Mouse (Mus musculus) kidney, postnatal 0 days (tissue): ENCODE results near the gene Garnl3. TPM values are rescaled to one million over a fixed set of nuclear protein-coding genes. Genes with fewer than 3 reads are reported as not detected.

Experiments
- ATAC-seq: fragments of 200-750 bp; cut with Nextera tagmentation; replicated peaks from 2 replicates; pipeline ENCODE4 v1.8.0; 2017; ENCODE audit warnings: low read depth, moderate number of reproducible peaks, moderate TSS enrichment, moderate library complexity; ENCODE audit not compliant: low FRiP score
- DNase-seq: peaks from one replicate; pipeline ENCODE4 v3.0.0-alpha.2; 2016; ENCODE audit warnings: low spot score
- H3K27ac ChIP-seq: fragments of 300-500 bp; sonication (generic); 2 replicates; pipeline ENCODE4 v1.5.1; 2014; ENCODE audit warnings: mild to moderate bottlenecking
- H3K27me3 ChIP-seq: fragments of 300-500 bp; sonication (generic); 2 replicates; pipeline ENCODE4 v1.6.1; 2014; ENCODE audit warnings: low read length, mixed read lengths; ENCODE audit not compliant: insufficient read depth
- H3K36me3 ChIP-seq: fragments of 300-500 bp; sonication (generic); 2 replicates; pipeline ENCODE4 v1.6.1; 2014; ENCODE audit warnings: low read length, mixed read lengths; ENCODE audit not compliant: insufficient read depth
- H3K4me1 ChIP-seq: fragments of 300-500 bp; sonication (generic); replicated peaks from 2 replicates; pipeline ENCODE4 v1.6.1; 2014; ENCODE audit warnings: antibody characterized with exemption, low read length, mixed read lengths; ENCODE audit not compliant: insufficient read depth
- H3K4me2 ChIP-seq: fragments of 300-500 bp; sonication (generic); 2 replicates; pipeline ENCODE4 v1.6.1; 2014; ENCODE audit warnings: mild to moderate bottlenecking, low read length, moderate library complexity, mixed read lengths
- H3K4me3 ChIP-seq: fragments of 300-500 bp; sonication (generic); replicated peaks from 2 replicates; pipeline ENCODE4 v1.5.1; 2014; ENCODE audit warnings: low read depth, low read length
- H3K9ac ChIP-seq: fragments of 300-500 bp; sonication (generic); 2 replicates; pipeline ENCODE4 v1.6.1; 2014; ENCODE audit warnings: low read depth, low read length
- H3K9me3 ChIP-seq: fragments of 300-500 bp; sonication (generic); replicated peaks from 2 replicates; pipeline ENCODE4 v1.6.1; 2016; ENCODE audit warnings: low read length, inconsistent platforms, mixed read lengths
- CTCF ChIP-seq: IDR thresholded peaks from 2 replicates; pipeline ENCODE4 v1.5.1; 2016; ENCODE audit warnings: antibody characterized with exemption, low read depth, mild to moderate bottlenecking, moderate library complexity
- WGBS: fragments of 180-500 bp; shearing (Covaris S2); extraction: QIAGEN DNeasy Blood & Tissue Kit; methylation state at CpG from one replicate; pipeline ENCODE4 v1.1.7; 2014; 5-methylcytosine and 5-hydroxymethylcytosine counted together
- polyA plus RNA-seq: library from polyadenylated mRNA; unstranded; fragments of >200 nt; fragmentation: Nextera tagmentation; extraction: Ambion mirVana; gene quantifications from 2 replicates; pipeline ENCODE4 v1.2.1, GENCODE M21; 2015

The Garnl3 gene
- polyA plus RNA-seq, 1 experiment from 2014 or later, result 6.6 TPM

- Histone ChIP-seq H3K4me3 (no peak overlapping the region), H3K36me3 (no peaks in the 10 kb centered on the region), H3K4me2 (no peak overlapping the region), H3K27me3 (no peaks in the 10 kb centered on the region), H3K9me3 (no peaks in the 10 kb centered on the region), H3K4me1 (no peaks in the 10 kb centered on the region), H3K9ac (no peak overlapping the region), H3K27ac (no peak overlapping the region)
- ATAC-seq, result no peak
- no peak for TF ChIP-seq CTCF
- WGBS, result 59% methylated on average over 6 of the region's 6 CpGs
- no peak for DNase-seq
These were observed 88.7 kb downstream of the Garnl3 start for GRCm38 (mm10) chr2:33042781-33043180.

- WGBS, result 64% methylated on average over 3 of the region's 3 CpGs
- DNase-seq (no peak), ATAC-seq (no peak)
- H3K4me1 ChIP-seq, result no peaks in the 10 kb centered on the region
- no peak overlapping the region for H3K27ac ChIP-seq
- no peaks in the 10 kb centered on the region for H3K36me3 ChIP-seq
- no peaks in the 10 kb centered on the region for H3K27me3 ChIP-seq
- H3K4me2 ChIP-seq, result no peak overlapping the region
- no peaks in the 10 kb centered on the region for H3K9me3 ChIP-seq
- no peak overlapping the region for H3K4me3 ChIP-seq
- TF ChIP-seq CTCF, result no peak
- H3K9ac ChIP-seq, result no peak overlapping the region
These were observed 89.9 kb downstream of the Garnl3 start for GRCm38 (mm10) chr2:33041571-33041970.

GRCm38 (mm10) chr2:33037429-33037828 lies 94.0 kb downstream of the Garnl3 start:
- no peak for TF ChIP-seq CTCF
- H3K4me3 ChIP-seq, result no peak overlapping the region
- H3K36me3 ChIP-seq, result no peaks in the 10 kb centered on the region
- H3K4me1 ChIP-seq, result no peaks in the 10 kb centered on the region
- H3K27me3 ChIP-seq, result no peaks in the 10 kb centered on the region
- H3K9ac ChIP-seq, result no peak overlapping the region
- WGBS, result 58% methylated on average over 1 of the region's 1 CpGs
- H3K9me3 ChIP-seq, result no peaks in the 10 kb centered on the region
- no peak overlapping the region for H3K4me2 ChIP-seq
- H3K27ac ChIP-seq, result no peak overlapping the region
- DNase-seq (no peak), ATAC-seq (no peak)

DNA sequence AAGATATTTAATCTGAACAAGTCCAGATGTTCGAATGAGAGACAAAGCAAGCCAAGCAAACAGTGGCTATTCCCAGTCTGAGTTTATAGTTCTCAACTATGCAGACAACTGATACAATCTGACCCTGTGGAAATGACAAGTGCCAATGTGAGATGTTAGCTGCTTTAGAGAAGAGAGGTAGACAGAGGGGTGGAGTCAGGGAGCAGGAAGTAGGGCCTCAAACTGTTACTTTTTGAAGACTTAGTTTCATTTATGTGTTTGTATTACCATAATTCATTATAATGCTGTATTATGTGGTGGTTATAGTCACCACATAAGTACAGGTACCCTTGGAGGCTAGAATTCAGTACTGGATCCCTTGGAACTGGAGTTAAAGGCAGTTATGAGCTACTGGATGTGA lies 96.2 kb downstream of the Garnl3 start:
- no peaks in the 10 kb centered on the region for H3K4me1 ChIP-seq
- TF ChIP-seq CTCF, result no peak
- ATAC-seq (no peak), DNase-seq (no peak)
- 58% methylated on average over 1 of the region's 1 CpGs for WGBS
- H3K27ac ChIP-seq, result no peak overlapping the region
- H3K4me2 ChIP-seq, result no peak overlapping the region
- no peaks in the 10 kb centered on the region for H3K27me3 ChIP-seq
- H3K36me3 ChIP-seq, result no peaks in the 10 kb centered on the region
- H3K9me3 ChIP-seq, result no peaks in the 10 kb centered on the region
- H3K9ac ChIP-seq, result no peak overlapping the region
- no peak overlapping the region for H3K4me3 ChIP-seq

- DNase-seq (no peak), ATAC-seq (no peak)
- no peak overlapping the region for H3K9ac ChIP-seq
- no peaks in the 10 kb centered on the region for H3K36me3 ChIP-seq
- H3K27ac ChIP-seq, result no peak overlapping the region
- no peaks in the 10 kb centered on the region for H3K4me1 ChIP-seq
- WGBS, result 97% methylated on average over 7 of the region's 7 CpGs
- no peak for TF ChIP-seq CTCF
- H3K4me3 ChIP-seq, result no peak overlapping the region
- no peaks in the 10 kb centered on the region for H3K27me3 ChIP-seq
- no peaks in the 10 kb centered on the region for H3K9me3 ChIP-seq
- H3K4me2 ChIP-seq, result no peak overlapping the region
These were observed 98.2 kb downstream of the Garnl3 start for GRCm38 (mm10) chr2:33033281-33033680.

GRCm38 (mm10) chr2:33032391-33033062 lies 98.9 kb downstream of the Garnl3 start:
- no peaks in the 10 kb centered on the region for H3K4me1 ChIP-seq
- no peak overlapping the region for H3K9ac ChIP-seq
- H3K4me3 ChIP-seq, result no peak overlapping the region
- ATAC-seq, result no peak
- H3K36me3 ChIP-seq, result no peaks in the 10 kb centered on the region
- no peak overlapping the region for H3K27ac ChIP-seq
- 76% methylated on average over 5 of the region's 5 CpGs for WGBS
- no peak for DNase-seq
- no peak for TF ChIP-seq CTCF
- no peaks in the 10 kb centered on the region for H3K27me3 ChIP-seq
- no peak overlapping the region for H3K4me2 ChIP-seq
- no peaks in the 10 kb centered on the region for H3K9me3 ChIP-seq

GRCm38 (mm10) chr2:33025040-33025439 lies 106.4 kb downstream of the Garnl3 start:
- H3K36me3 ChIP-seq, result no peaks in the 10 kb centered on the region
- DNase-seq (peak; percentile 36), ATAC-seq (no peak)
- no peak overlapping the region for H3K27ac ChIP-seq
- no peak overlapping the region for H3K4me3 ChIP-seq
- no peak overlapping the region for H3K4me2 ChIP-seq
- WGBS, result 56% methylated on average over 4 of the region's 4 CpGs
- H3K9ac ChIP-seq, result no peak overlapping the region
- H3K27me3 ChIP-seq, result no peaks in the 10 kb centered on the region
- no peaks in the 10 kb centered on the region for H3K9me3 ChIP-seq
- no peak for TF ChIP-seq CTCF
- H3K4me1 ChIP-seq, result no peaks in the 10 kb centered on the region
